Mouse (Mus musculus) limb, embryonic 10.5 days (tissue): Measurements from ENCODE around the gene G430095P16Rik. TPM values are rescaled to one million over a fixed set of nuclear protein-coding genes. Genes with fewer than 3 reads are reported as not detected.
A peak's percentile ranks its signal among the peaks of the same experiment; 100 is the strongest.

Source experiments
- DNase-seq: peaks from one replicate; pipeline ENCODE4 v3.0.0-alpha.2; 2017; ENCODE audit warnings: low spot score
- H3K27ac ChIP-seq: fragments of 300-500 bp; sonication (generic); 2 replicates; pipeline ENCODE4 v1.5.1; 2016; ENCODE audit warnings: mild to moderate bottlenecking
- H3K27me3 ChIP-seq: fragments of 300-500 bp; sonication (generic); 2 replicates; pipeline ENCODE4 v1.6.1; 2016; ENCODE audit warnings: low read depth, mild to moderate bottlenecking; ENCODE audit not compliant: poor library complexity, severe bottlenecking
- H3K36me3 ChIP-seq: fragments of 300-500 bp; sonication (generic); 2 replicates; pipeline ENCODE4 v1.6.1; 2016; ENCODE audit warnings: mild to moderate bottlenecking, moderate library complexity
- H3K4me1 ChIP-seq: fragments of 300-500 bp; sonication (generic); 2 replicates; pipeline ENCODE4 v1.6.1; 2016
- H3K4me3 ChIP-seq: fragments of 300-500 bp; sonication (generic); 2 replicates; pipeline ENCODE4 v1.5.1; 2016; ENCODE audit warnings: mild to moderate bottlenecking, moderate library complexity
- H3K9me3 ChIP-seq: fragments of 300-500 bp; sonication (generic); replicated peaks from 2 replicates; pipeline ENCODE4 v1.6.1; 2016; ENCODE audit warnings: mild to moderate bottlenecking
- WGBS: fragments of 180-500 bp; shearing (Covaris S2); methylation state at CpG from one replicate; pipeline ENCODE4 v1.1.7; 2016; 5-methylcytosine and 5-hydroxymethylcytosine counted together
- polyA plus RNA-seq: library from polyadenylated mRNA; unstranded; fragments of >200 nt; fragmentation: Nextera tagmentation; extraction: Ambion mirVana; gene quantifications from 2 replicates; pipeline ENCODE4 v1.2.1, GENCODE M21; 2016

The G430095P16Rik gene
- polyA plus RNA-seq, 1 experiment from 2014 or later, result 8.1 TPM

DNA sequence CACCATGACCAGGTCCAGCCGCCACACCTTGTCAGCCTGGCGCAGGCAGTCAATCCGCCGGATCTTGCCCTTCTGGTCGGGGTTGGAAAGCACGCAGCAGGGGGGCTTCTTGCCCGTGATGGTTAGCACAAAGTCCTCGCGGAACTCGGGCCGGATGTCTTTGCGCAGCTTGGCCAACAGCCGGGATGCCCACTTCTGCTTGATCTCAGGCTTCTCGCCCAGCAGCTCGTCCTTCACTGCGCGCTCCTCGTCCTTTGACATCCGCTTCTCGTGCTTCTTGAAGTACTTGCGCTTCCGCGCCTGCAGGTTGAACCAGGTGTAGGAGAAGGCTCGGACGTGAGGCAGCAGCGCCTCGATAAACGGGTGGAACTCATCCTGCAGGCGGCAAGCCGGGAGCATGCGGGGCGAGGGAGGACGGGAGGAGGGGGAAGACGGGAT is 49.2 kb downstream of the G430095P16Rik start:
- WGBS, result under 1% methylated on average over 34 of the region's 34 CpGs
- Histone ChIP-seq H3K4me1 (peaks cover 53% of the 10 kb centered on the region), H3K36me3 (no peaks in the 10 kb centered on the region), H3K4me3 (peak overlapping the region; percentile 33), H3K9me3 (no peaks in the 10 kb centered on the region), H3K27ac (no peak overlapping the region), H3K27me3 (peaks cover 100% of the 10 kb centered on the region)
- peak; percentile 64 for DNase-seq

DNA sequence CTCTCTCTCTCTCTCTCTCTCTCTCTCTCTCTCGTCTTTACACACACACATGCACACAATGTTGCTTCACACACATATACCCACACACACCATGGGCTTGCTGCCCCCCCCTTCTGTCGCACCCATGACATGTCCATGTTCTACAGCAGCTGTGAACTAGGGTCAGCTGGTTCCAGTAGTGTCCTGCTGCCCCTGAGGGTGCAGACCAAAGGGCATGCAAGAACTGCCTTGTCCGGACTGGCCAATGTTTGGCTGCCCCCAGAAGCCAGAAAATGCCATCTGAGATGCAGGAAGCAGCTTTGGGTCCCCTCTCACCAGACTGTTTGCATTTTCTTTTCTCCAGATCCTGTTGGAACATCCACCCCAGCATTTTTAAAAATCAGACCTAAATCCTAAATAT is 49.8 kb downstream of the G430095P16Rik start:
- WGBS, result 1% methylated on average over 3 of the region's 3 CpGs
- no peaks in the 10 kb centered on the region for H3K36me3 ChIP-seq
- H3K27ac ChIP-seq, result no peak overlapping the region
- no peak for DNase-seq
- H3K4me1 ChIP-seq, result peaks cover 53% of the 10 kb centered on the region
- H3K4me3 ChIP-seq, result no peak overlapping the region
- H3K9me3 ChIP-seq, result no peaks in the 10 kb centered on the region
- H3K27me3 ChIP-seq, result peaks cover 100% of the 10 kb centered on the region

DNA sequence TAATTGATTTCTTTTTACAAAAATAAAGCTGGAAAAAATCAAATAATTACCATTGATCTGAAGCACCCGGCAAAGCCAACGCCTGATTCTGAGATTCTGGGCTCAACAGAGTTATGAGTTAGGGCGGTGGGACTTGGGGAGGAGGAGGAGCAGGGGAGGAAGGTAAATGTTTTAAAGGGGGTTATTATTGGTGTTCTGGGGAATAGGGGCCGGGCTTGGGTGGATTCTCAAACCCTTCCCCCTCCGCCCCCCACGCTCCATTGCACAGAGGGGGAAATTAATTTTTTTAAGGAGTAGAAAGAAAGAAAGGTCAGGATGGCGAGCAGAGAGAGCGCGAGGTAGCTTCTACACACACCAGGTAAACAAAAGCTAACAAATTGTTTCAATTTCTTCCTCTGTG is 50.5 kb downstream of the G430095P16Rik start:
- H3K9me3 ChIP-seq, result no peaks in the 10 kb centered on the region
- peak overlapping the region; percentile 41; the same call in 1 of the 2 replicates for H3K4me3 ChIP-seq
- no peak overlapping the region for H3K27ac ChIP-seq
- H3K27me3 ChIP-seq, result peaks cover 100% of the 10 kb centered on the region
- 1% methylated on average over 9 of the region's 9 CpGs for WGBS
- no peaks in the 10 kb centered on the region for H3K36me3 ChIP-seq
- H3K4me1 ChIP-seq, result peaks cover 53% of the 10 kb centered on the region
- no peak for DNase-seq

DNA sequence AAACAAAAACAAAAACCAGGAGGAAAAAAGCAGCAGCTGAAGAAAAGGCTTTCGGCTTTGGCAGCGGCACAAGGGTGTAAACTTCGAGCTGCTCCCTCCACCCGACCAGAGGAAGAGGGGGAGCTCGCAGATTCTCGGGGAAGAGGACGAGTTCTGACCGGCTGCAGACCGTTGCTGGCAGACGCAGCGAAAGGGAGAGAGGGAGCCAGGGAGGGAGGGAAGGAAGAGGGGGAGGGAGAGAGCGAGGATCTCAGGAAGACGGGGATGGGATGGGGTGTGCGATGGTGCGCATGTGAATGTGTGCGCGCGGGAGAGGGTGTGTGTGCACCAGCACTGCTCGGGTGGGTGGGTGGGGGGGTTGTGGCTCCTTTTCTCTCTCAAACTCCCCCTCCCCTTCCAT is 51.0 kb downstream of the G430095P16Rik start:
- H3K27ac ChIP-seq, result peak overlapping the region; percentile 51; the same call in 1 of the 2 replicates
- peak overlapping the region; percentile 41 for H3K4me3 ChIP-seq
- H3K36me3 ChIP-seq, result no peaks in the 10 kb centered on the region
- peak; percentile 69 for DNase-seq
- WGBS, result under 1% methylated on average over 19 of the region's 19 CpGs
- peaks cover 53% of the 10 kb centered on the region for H3K4me1 ChIP-seq
- H3K27me3 ChIP-seq, result peaks cover 100% of the 10 kb centered on the region
- no peaks in the 10 kb centered on the region for H3K9me3 ChIP-seq

DNA sequence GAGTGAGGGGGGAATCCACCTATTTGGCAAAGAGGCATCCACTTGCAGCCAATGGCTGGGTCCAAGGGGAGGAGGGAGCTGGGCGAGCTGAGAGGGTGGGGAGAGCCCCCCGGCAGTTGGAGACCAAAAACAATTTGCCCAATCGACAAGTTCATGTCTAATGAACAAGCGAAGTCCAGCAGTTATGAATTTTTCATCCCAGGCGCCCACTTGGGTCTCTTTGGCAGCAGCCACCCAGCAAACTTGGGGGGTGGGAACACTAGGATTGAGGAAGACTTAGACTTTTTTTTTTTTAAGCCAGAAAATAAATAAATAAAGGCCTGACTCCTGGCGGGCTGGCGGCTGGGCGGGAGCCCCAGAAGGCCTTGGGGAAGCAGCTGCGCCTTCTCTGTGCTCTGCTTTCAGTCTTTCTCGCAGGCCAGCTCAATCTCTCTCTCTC is 51.7 kb downstream of the G430095P16Rik start:
- peak overlapping the region; percentile 41 for H3K4me3 ChIP-seq
- DNase-seq, result no peak
- no peaks in the 10 kb centered on the region for H3K9me3 ChIP-seq
- H3K4me1 ChIP-seq, result peaks cover 55% of the 10 kb centered on the region
- H3K36me3 ChIP-seq, result no peaks in the 10 kb centered on the region
- WGBS, result under 1% methylated on average over 10 of the region's 10 CpGs
- H3K27me3 ChIP-seq, result peaks cover 100% of the 10 kb centered on the region
- peak overlapping the region; percentile 51; the same call in 1 of the 2 replicates for H3K27ac ChIP-seq

DNA sequence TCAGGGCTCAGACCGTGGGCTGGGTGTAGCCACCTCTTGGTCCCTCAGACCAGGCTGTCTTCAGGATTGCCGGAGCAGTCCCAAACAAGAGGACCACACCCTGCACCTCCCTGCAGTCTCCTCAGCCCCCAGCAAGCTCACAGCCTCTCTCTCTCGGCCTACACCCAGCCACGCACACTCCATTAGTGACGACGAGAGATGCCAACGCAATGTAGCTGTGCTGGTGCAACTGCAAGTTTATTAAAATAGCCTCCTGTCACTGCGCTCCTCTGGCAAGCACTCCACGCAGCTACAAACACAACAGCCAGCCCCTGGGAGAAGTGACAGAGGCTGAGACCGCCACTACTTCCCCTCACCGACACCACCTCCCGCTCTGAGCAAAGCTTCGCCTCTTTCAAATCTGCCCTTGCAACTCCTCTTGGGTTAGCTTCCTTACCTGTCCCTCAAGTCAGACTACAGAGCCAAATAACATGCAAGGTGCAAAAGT is 52.3 kb downstream of the G430095P16Rik start:
- Histone ChIP-seq H3K4me3 (no peak overlapping the region), H3K36me3 (no peaks in the 10 kb centered on the region), H3K4me1 (peaks cover 62% of the 10 kb centered on the region), H3K9me3 (no peaks in the 10 kb centered on the region), H3K27ac (no peak overlapping the region), H3K27me3 (peaks cover 100% of the 10 kb centered on the region)
- WGBS, result under 1% methylated on average over 13 of the region's 13 CpGs
- DNase-seq, result no peak

DNA sequence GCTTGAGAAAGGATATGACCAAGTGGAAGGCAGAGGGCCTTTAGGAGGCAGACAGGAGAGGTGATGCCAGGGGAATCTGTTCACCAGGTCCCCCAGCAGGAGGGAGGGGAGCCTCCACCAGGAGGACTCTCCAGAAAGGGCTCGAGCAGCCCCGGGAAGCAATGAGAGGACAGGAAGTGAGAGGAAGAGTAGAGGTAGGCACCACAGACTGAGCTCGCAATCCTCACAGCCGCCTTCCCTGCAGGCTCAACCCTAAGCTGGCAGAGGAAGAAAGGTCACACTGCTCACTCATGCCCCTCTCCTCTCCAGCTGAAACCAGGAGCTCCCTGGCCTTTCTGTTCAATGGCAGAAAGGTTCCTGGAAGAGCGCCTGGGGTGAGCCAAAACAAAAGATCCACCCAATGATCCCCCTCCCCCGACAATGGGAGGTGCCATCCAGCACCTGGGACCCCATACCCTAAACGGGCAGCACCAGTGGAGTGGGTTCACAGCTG is 52.9 kb downstream of the G430095P16Rik start:
- Histone ChIP-seq H3K4me1 (peaks cover 62% of the 10 kb centered on the region), H3K27ac (no peak overlapping the region)

More for the DNA sequence above, 52.9 kb downstream of the G430095P16Rik start:
- H3K36me3 ChIP-seq, result no peaks in the 10 kb centered on the region
- no peak overlapping the region for H3K4me3 ChIP-seq
- H3K9me3 ChIP-seq, result no peaks in the 10 kb centered on the region
- peaks cover 100% of the 10 kb centered on the region for H3K27me3 ChIP-seq
- WGBS, result 2% methylated on average over 7 of the region's 7 CpGs
- peak; percentile 54 for DNase-seq

Other genes starting within 250 kb of the G430095P16Rik start
- 199 and 229 TPM in 2 replicates for gene Ier2, start 60.2 kb upstream of the G430095P16Rik start, polyA plus RNA-seq
- 71.7 and 79.3 TPM in 2 replicates for gene Trmt1, start 36.7 kb upstream of the G430095P16Rik start, polyA plus RNA-seq
- gene Nacc1, start 35.1 kb upstream of the G430095P16Rik start, polyA plus RNA-seq, result 31.7 and 32.0 TPM in 2 replicates
- gene Lyl1, start 21.6 kb upstream of the G430095P16Rik start, polyA plus RNA-seq, result 4.6 and 4.7 TPM in 2 replicates
- gene Nfix, start 77.3 kb downstream of the G430095P16Rik start, polyA plus RNA-seq, result 0.24 and 2.1 TPM in 2 replicates
- gene Dand5, start 99.8 kb downstream of the G430095P16Rik start, polyA plus RNA-seq, result 1.9 and 2.7 TPM in 2 replicates
- gene Gadd45gip1, start 108.5 kb downstream of the G430095P16Rik start, polyA plus RNA-seq, result 51.7 and 54.4 TPM in 2 replicates
- gene Rad23a, start 117.7 kb downstream of the G430095P16Rik start, polyA plus RNA-seq, result 119 and 122 TPM in 2 replicates
- 820 and 843 TPM in 2 replicates for gene Calr, start 123.9 kb downstream of the G430095P16Rik start, polyA plus RNA-seq
- gene Farsa, start 134.0 kb downstream of the G430095P16Rik start, polyA plus RNA-seq, result 149 and 156 TPM in 2 replicates
- 92.8 and 99.5 TPM in 2 replicates for gene Syce2, start 149.1 kb downstream of the G430095P16Rik start, polyA plus RNA-seq
- gene Gcdh, start 170.9 kb downstream of the G430095P16Rik start, polyA plus RNA-seq, result 44.5 and 54.2 TPM in 2 replicates
- gene Klf1, start 178.9 kb downstream of the G430095P16Rik start, polyA plus RNA-seq, result 14.0 and 18.7 TPM in 2 replicates
- gene Dnase2a, start 185.6 kb downstream of the G430095P16Rik start, polyA plus RNA-seq, result 6.4 and 8.2 TPM in 2 replicates
- gene Mast1, start 214.4 kb downstream of the G430095P16Rik start, polyA plus RNA-seq, result 0.09 and 0.16 TPM in 2 replicates
- 0.44 and 0.58 TPM in 2 replicates for gene Rtbdn, start 224.0 kb downstream of the G430095P16Rik start, polyA plus RNA-seq
- not detected in 2 replicates for gene Gm49661, start 246.4 kb downstream of the G430095P16Rik start, polyA plus RNA-seq
- gene Prdx2, start 246.6 kb downstream of the G430095P16Rik start, polyA plus RNA-seq, result 1,175 and 1,260 TPM in 2 replicates
- 156 and 168 TPM in 2 replicates for gene Rnaseh2a, start 246.8 kb downstream of the G430095P16Rik start, polyA plus RNA-seq